Mouse (Mus musculus) mature B cell (primary cell): ENCODE measurements at regions not wholly inside any gene's neighbourhood (a gene's known extent, or its start where the extent isn't known, plus 50 kb on each side); places are given as distances from the start of the nearest gene placed in this dataset.

Experiments
- in situ Hi-C: fragments of 300-500 bp; cut with MboI; formaldehyde crosslinking; loops from 2 replicates; pipeline ENCODE4 v1.14.3; 2019

- in situ Hi-C loops: no loop called here
These were observed 64.8 kb upstream of the Slc6a6 start for GRCm38 (mm10) chr6:91619009-91619408.

GRCm38 (mm10) chr6:91619735-91620732, 63.8 kb upstream of the Slc6a6 start:
- in situ Hi-C loops: no loop called here

GRCm38 (mm10) chr6:91621437-91621836, 62.4 kb upstream of the Slc6a6 start:
- in situ Hi-C loops: no loop called here

GRCm38 (mm10) chr6:91622425-91622824, 61.4 kb upstream of the Slc6a6 start:
- in situ Hi-C loops: no loop called here

GRCm38 (mm10) chr6:91623646-91624045, 60.2 kb upstream of the Slc6a6 start:
- in situ Hi-C loops: no loop called here

GRCm38 (mm10) chr6:91629230-91629629, 54.6 kb upstream of the Slc6a6 start:
- in situ Hi-C loops: no loop called here

- in situ Hi-C loops: no loop called here
These were observed 52.6 kb upstream of the Slc6a6 start for GRCm38 (mm10) chr6:91631261-91631660.
